Mouse (Mus musculus): Measurements from ENCODE around the gene Ica1. TPM values are rescaled to one million over a fixed set of nuclear protein-coding genes. Genes with fewer than 3 reads are reported as not detected.

Ica1 gene
- polyA plus RNA-seq, 1 experiment: 46.7 TPM

- TF ChIP-seq POLR2A (IDR thresholded peaks at IDR 0.05; ENCODE audit: extremely low read depth, insufficient read depth, low read length) (no peak), CTCF (IDR thresholded peaks at IDR 0.05; ENCODE audit: extremely low read depth, insufficient read depth, low read length) (no peak)
- peaks cover 2% of the 10 kb centered on the region for H3K4me1 ChIP-seq (ENCODE audit: control insufficient read depth, insufficient read depth, low read length)
- H3K27ac ChIP-seq (ENCODE audit: insufficient read depth, low read length): no peak overlapping the region
- no peak overlapping the region for H3K4me3 ChIP-seq (ENCODE audit: insufficient read depth, low read length)
These were observed 7.9 kb downstream of the Ica1 start for GRCm38 (mm10) chr6:8770341-8770740.

- Histone ChIP-seq H3K27ac (ENCODE audit: insufficient read depth, low read length) (no peak overlapping the region), H3K4me1 (ENCODE audit: control insufficient read depth, insufficient read depth, low read length) (peaks cover 2% of the 10 kb centered on the region), H3K4me3 (ENCODE audit: insufficient read depth, low read length) (no peak overlapping the region)
- TF ChIP-seq POLR2A (IDR thresholded peaks at IDR 0.05; ENCODE audit: extremely low read depth, insufficient read depth, low read length) (no peak), CTCF (IDR thresholded peaks at IDR 0.05; ENCODE audit: extremely low read depth, insufficient read depth, low read length) (no peak)
These were observed 8.5 kb downstream of the Ica1 start for GRCm38 (mm10) chr6:8769803-8770202.

- Histone ChIP-seq H3K27ac (ENCODE audit: insufficient read depth, low read length) (no peak overlapping the region), H3K4me3 (ENCODE audit: insufficient read depth, low read length) (no peak overlapping the region), H3K4me1 (ENCODE audit: control insufficient read depth, insufficient read depth, low read length) (peaks cover 2% of the 10 kb centered on the region)
- TF ChIP-seq CTCF (IDR thresholded peaks at IDR 0.05; ENCODE audit: extremely low read depth, insufficient read depth, low read length) (no peak), POLR2A (IDR thresholded peaks at IDR 0.05; ENCODE audit: extremely low read depth, insufficient read depth, low read length) (no peak)
These were observed 11.6 kb downstream of the Ica1 start for GRCm38 (mm10) chr6:8766652-8767051.

- no peak for TF ChIP-seq CTCF (IDR thresholded peaks at IDR 0.05; ENCODE audit: extremely low read depth, insufficient read depth, low read length)
- no peak for TF ChIP-seq POLR2A (IDR thresholded peaks at IDR 0.05; ENCODE audit: extremely low read depth, insufficient read depth, low read length)
- H3K27ac ChIP-seq (ENCODE audit: insufficient read depth, low read length): no peak overlapping the region
- H3K4me3 ChIP-seq (ENCODE audit: insufficient read depth, low read length): no peak overlapping the region
- no peaks in the 10 kb centered on the region for H3K4me1 ChIP-seq (ENCODE audit: control insufficient read depth, insufficient read depth, low read length)
These were observed 12.5 kb downstream of the Ica1 start for GRCm38 (mm10) chr6:8765801-8766200.

DNA sequence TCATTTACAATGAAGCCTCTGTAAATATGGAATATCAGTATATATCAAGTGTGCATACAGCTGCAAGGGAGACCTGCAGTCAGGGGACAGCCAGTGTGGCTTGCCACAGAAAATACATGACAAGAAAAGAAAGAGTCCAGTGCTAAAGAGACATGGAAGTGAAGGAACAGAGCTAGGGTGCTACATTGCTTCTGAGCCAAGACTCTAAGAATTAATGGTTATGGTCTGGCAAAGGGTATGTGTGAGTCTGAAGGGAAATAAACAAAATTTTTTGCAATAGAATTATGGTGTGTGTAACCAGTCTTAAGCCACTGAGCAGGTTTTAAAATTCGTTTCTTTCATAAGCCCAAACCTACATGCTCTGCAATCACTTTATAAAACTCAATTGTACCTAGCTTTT is 13.2 kb downstream of the Ica1 start:
- no peaks in the 10 kb centered on the region for H3K4me1 ChIP-seq (ENCODE audit: control insufficient read depth, insufficient read depth, low read length)
- no peak for TF ChIP-seq POLR2A (IDR thresholded peaks at IDR 0.05; ENCODE audit: extremely low read depth, insufficient read depth, low read length)
- TF ChIP-seq CTCF (IDR thresholded peaks at IDR 0.05; ENCODE audit: extremely low read depth, insufficient read depth, low read length): no peak
- H3K27ac ChIP-seq (ENCODE audit: insufficient read depth, low read length): no peak overlapping the region
- H3K4me3 ChIP-seq (ENCODE audit: insufficient read depth, low read length): no peak overlapping the region

- Histone ChIP-seq H3K4me3 (ENCODE audit: insufficient read depth, low read length) (no peak overlapping the region), H3K27ac (ENCODE audit: insufficient read depth, low read length) (no peak overlapping the region), H3K4me1 (ENCODE audit: control insufficient read depth, insufficient read depth, low read length) (no peaks in the 10 kb centered on the region; the same call in 1 of the 2 replicates)
- TF ChIP-seq CTCF (IDR thresholded peaks at IDR 0.05; ENCODE audit: extremely low read depth, insufficient read depth, low read length): no peak
These were observed 17.5 kb downstream of the Ica1 start for GRCm38 (mm10) chr6:8760708-8761294.

DNA sequence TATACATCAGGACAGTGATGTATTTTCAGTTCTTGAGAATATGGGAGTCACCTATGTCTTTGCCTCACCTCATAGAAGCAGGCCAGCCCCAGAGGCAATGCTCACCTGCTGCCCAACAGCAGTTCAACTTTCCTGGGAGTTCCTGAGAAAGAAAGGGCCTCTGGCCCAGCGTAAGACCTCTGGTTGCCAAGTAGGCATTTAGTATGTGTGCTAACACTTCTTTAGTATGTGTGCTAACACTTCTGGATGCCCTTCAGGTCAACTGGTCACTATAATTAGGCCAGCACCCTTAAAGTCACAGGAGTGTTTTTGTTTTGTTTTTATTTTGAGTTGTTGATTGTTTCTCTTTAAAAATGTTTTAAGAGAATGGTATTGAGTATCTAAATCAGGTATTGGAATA is 18.4 kb downstream of the Ica1 start:
- H3K4me3 ChIP-seq (ENCODE audit: insufficient read depth, low read length): no peak overlapping the region
- no peaks in the 10 kb centered on the region; the same call in 1 of the 2 replicates for H3K4me1 ChIP-seq (ENCODE audit: control insufficient read depth, insufficient read depth, low read length)
- TF ChIP-seq POLR2A (IDR thresholded peaks at IDR 0.05; ENCODE audit: extremely low read depth, insufficient read depth, low read length): no peak
- no peak for TF ChIP-seq CTCF (IDR thresholded peaks at IDR 0.05; ENCODE audit: extremely low read depth, insufficient read depth, low read length)
- H3K27ac ChIP-seq (ENCODE audit: insufficient read depth, low read length): no peak overlapping the region

DNA sequence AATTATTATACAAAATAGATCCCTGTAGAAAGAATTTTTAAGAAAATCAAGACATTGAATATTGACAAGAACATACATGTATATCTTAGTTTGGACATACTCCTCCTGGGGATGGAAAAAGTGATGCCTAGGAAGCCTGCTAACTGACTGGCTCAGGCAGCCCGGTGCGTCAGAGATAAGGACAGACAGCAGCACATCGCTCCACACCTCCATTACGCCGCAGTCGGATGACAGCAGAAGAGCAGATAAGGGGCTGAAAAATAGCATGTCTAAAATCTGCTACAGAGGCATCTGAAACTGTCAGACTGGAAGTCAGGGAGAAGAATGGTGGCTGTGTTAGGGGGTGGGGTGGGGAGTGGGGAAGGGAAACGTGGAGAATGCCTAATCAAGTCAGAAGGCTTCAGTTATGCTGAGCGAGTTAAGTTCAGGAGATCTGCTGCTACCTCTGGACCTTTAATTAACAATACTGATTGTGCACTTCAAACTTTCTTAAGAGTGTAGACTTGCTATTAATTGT is 22.5 kb downstream of the Ica1 start:
- no peaks in the 10 kb centered on the region; the same call in 1 of the 2 replicates for H3K4me1 ChIP-seq (ENCODE audit: control insufficient read depth, insufficient read depth, low read length)
- H3K4me3 ChIP-seq (ENCODE audit: insufficient read depth, low read length): no peak overlapping the region
- TF ChIP-seq CTCF (IDR thresholded peaks at IDR 0.05; ENCODE audit: extremely low read depth, insufficient read depth, low read length) (no peak), POLR2A (IDR thresholded peaks at IDR 0.05; ENCODE audit: extremely low read depth, insufficient read depth, low read length) (no peak)
- no peak overlapping the region for H3K27ac ChIP-seq (ENCODE audit: insufficient read depth, low read length)

GRCm38 (mm10) chr6:8754486-8754885 is 23.8 kb downstream of the Ica1 start:
- Histone ChIP-seq H3K4me1 (ENCODE audit: control insufficient read depth, insufficient read depth, low read length) (no peaks in the 10 kb centered on the region; the same call in 1 of the 2 replicates), H3K4me3 (ENCODE audit: insufficient read depth, low read length) (no peak overlapping the region), H3K27ac (ENCODE audit: insufficient read depth, low read length) (no peak overlapping the region)
- no peak for TF ChIP-seq POLR2A (IDR thresholded peaks at IDR 0.05; ENCODE audit: extremely low read depth, insufficient read depth, low read length)
- no peak for TF ChIP-seq CTCF (IDR thresholded peaks at IDR 0.05; ENCODE audit: extremely low read depth, insufficient read depth, low read length)

GRCm38 (mm10) chr6:8753723-8754036 is 24.6 kb downstream of the Ica1 start:
- no peak overlapping the region for H3K4me3 ChIP-seq (ENCODE audit: insufficient read depth, low read length)
- H3K27ac ChIP-seq (ENCODE audit: insufficient read depth, low read length): no peak overlapping the region
- TF ChIP-seq POLR2A (IDR thresholded peaks at IDR 0.05; ENCODE audit: extremely low read depth, insufficient read depth, low read length): no peak
- TF ChIP-seq CTCF (IDR thresholded peaks at IDR 0.05; ENCODE audit: extremely low read depth, insufficient read depth, low read length): no peak
- no peaks in the 10 kb centered on the region; the same call in 1 of the 2 replicates for H3K4me1 ChIP-seq (ENCODE audit: control insufficient read depth, insufficient read depth, low read length)
